Mouse (Mus musculus) hematopoietic stem cell, adult 5-6 weeks (primary cell): Measurements from ENCODE around the gene Fmo6. TPM values are rescaled to one million over a fixed set of nuclear protein-coding genes. Genes with fewer than 3 reads are reported as not detected.

ENCODE experiments used
- ATAC-seq, 2 experiments: fragments of 125-278 bp in 1 of 2; replicated peaks in 1 of 2; 2 replicates each; pipeline ENCODE4 v1.8.0; 2016 to 2017; ENCODE audit warnings: inconsistent platforms in 2 of 2, mild to moderate bottlenecking in 2 of 2, moderate number of reproducible peaks in 2 of 2, low read depth in 1 of 2, moderate TSS enrichment in 1 of 2; ENCODE audit not compliant: low FRiP score in 2 of 2, poor library complexity in 2 of 2, severe bottlenecking in 2 of 2, insufficient read depth in 1 of 2, low TSS enrichment in 1 of 2
- total RNA-seq: library from RNA; stranded (forward); fragments of 172-1452, 232-1000 nt; gene quantifications from 2 replicates; pipeline ENCODE4 v1.2.3, GENCODE M21; 2017

The Fmo6 gene
- total RNA-seq = not detected in 2 replicates

- no peak for ATAC-seq
These were observed at the start of gene Fmo6 for GRCm38 (mm10) chr1:162937415-162937814. TSS of gene Fmo6 (minus strand) at chr1:162937515.

- ATAC-seq = no peak
These were observed 49.5 kb upstream of the Fmo6 start for GRCm38 (mm10) chr1:162986777-162987176.

- ATAC-seq = no peak
These were observed 48.9 kb upstream of the Fmo6 start for GRCm38 (mm10) chr1:162986121-162986748.

GRCm38 (mm10) chr1:162984428-162984827, 47.1 kb upstream of the Fmo6 start, which contains the start of gene Fmo3:
TSS of gene Fmo3 (minus strand) at chr1:162984528.
- no peak for ATAC-seq

- ATAC-seq = no peak
These were observed 26.2 kb upstream of the Fmo6 start for GRCm38 (mm10) chr1:162963556-162963955.

- no peak for ATAC-seq
These were observed 20.1 kb upstream of the Fmo6 start for GRCm38 (mm10) chr1:162957422-162957821.

GRCm38 (mm10) chr1:162953079-162953478, 15.8 kb upstream of the Fmo6 start:
- no peak for ATAC-seq

GRCm38 (mm10) chr1:162949763-162950162, 12.4 kb upstream of the Fmo6 start:
- no peak for ATAC-seq

GRCm38 (mm10) chr1:162947934-162948333, 10.6 kb upstream of the Fmo6 start:
- ATAC-seq = no peak

GRCm38 (mm10) chr1:162946837-162947558, 9.7 kb upstream of the Fmo6 start:
- ATAC-seq = no peak

GRCm38 (mm10) chr1:162943700-162944099, 6.4 kb upstream of the Fmo6 start:
- peak; percentile 36 to 62; a peak in 3 of 4 replicates for ATAC-seq

GRCm38 (mm10) chr1:162938696-162939351, 1.5 kb upstream of the Fmo6 start:
- ATAC-seq = no peak

GRCm38 (mm10) chr1:162937970-162938695, 818 bp upstream of the Fmo6 start:
- ATAC-seq = no peak

- ATAC-seq = no peak
These were observed 2.8 kb downstream of the Fmo6 start for GRCm38 (mm10) chr1:162934374-162935012.

- no peak for ATAC-seq
These were observed 4.9 kb downstream of the Fmo6 start for GRCm38 (mm10) chr1:162932386-162932785.

GRCm38 (mm10) chr1:162931880-162932279, 5.4 kb downstream of the Fmo6 start:
- ATAC-seq = no peak

- ATAC-seq = no peak
These were observed 5.9 kb downstream of the Fmo6 start for GRCm38 (mm10) chr1:162931310-162931875.
